Mouse (Mus musculus) liver, embryonic 13.5 days (tissue): ENCODE measurements around the gene Tldc1. TPM values are rescaled to one million over a fixed set of nuclear protein-coding genes. Genes with fewer than 3 reads are reported as not detected.

ENCODE experiments used
- ATAC-seq: fragments of 200-750 bp; cut with Nextera tagmentation; 2 replicates; pipeline ENCODE4 v1.8.0; 2017; ENCODE audit warnings: low read depth, mild to moderate bottlenecking, moderate number of reproducible peaks, moderate library complexity
- DNase-seq: peaks from one replicate; pipeline ENCODE4 v3.0.0; 2022
- H3K27ac ChIP-seq: fragments of 300-500 bp; sonication (generic); 2 replicates; pipeline ENCODE4 v1.5.1; 2015; ENCODE audit warnings: moderate library complexity, mild to moderate bottlenecking, inconsistent platforms
- H3K27me3 ChIP-seq: fragments of 300-500 bp; sonication (generic); 2 replicates; pipeline ENCODE4 v1.6.1; 2015; ENCODE audit warnings: mild to moderate bottlenecking, inconsistent platforms
- H3K36me3 ChIP-seq: fragments of 300-500 bp; sonication (generic); 2 replicates; pipeline ENCODE4 v1.6.1; 2015; ENCODE audit warnings: mild to moderate bottlenecking, inconsistent platforms
- H3K4me1 ChIP-seq: fragments of 300-500 bp; sonication (generic); replicated peaks from 2 replicates; pipeline ENCODE4 v1.6.1; 2015; ENCODE audit warnings: inconsistent platforms
- H3K4me2 ChIP-seq: fragments of 300-500 bp; sonication (generic); 2 replicates; pipeline ENCODE4 v1.6.1; 2015; ENCODE audit warnings: inconsistent platforms, mild to moderate bottlenecking, moderate library complexity
- H3K4me3 ChIP-seq: fragments of 300-500 bp; sonication (generic); replicated peaks from 2 replicates; pipeline ENCODE4 v1.5.1; 2015; ENCODE audit warnings: mild to moderate bottlenecking, inconsistent platforms
- H3K9ac ChIP-seq: fragments of 300-500 bp; sonication (generic); 2 replicates; pipeline ENCODE4 v1.6.1; 2015; ENCODE audit warnings: mild to moderate bottlenecking, inconsistent platforms
- H3K9me3 ChIP-seq: fragments of 300-500 bp; sonication (generic); replicated peaks from 2 replicates; pipeline ENCODE4 v1.6.1; 2016; ENCODE audit warnings: inconsistent platforms
- WGBS: fragments of 180-500 bp; shearing (Covaris S2); methylation state at CpG from one replicate; pipeline ENCODE4 v1.1.7; 2015; ENCODE audit not compliant: insufficient replicate concordance; 5-methylcytosine and 5-hydroxymethylcytosine counted together
- polyA plus RNA-seq: library from polyadenylated mRNA; unstranded; fragments of >200 nt; fragmentation: Nextera tagmentation; extraction: Ambion mirVana; gene quantifications from 2 replicates; pipeline ENCODE4 v1.2.1, GENCODE M21; 2015

Gene Tldc1
- polyA plus RNA-seq, 1 experiment from 2014 or later: 4.3 TPM

DNA sequence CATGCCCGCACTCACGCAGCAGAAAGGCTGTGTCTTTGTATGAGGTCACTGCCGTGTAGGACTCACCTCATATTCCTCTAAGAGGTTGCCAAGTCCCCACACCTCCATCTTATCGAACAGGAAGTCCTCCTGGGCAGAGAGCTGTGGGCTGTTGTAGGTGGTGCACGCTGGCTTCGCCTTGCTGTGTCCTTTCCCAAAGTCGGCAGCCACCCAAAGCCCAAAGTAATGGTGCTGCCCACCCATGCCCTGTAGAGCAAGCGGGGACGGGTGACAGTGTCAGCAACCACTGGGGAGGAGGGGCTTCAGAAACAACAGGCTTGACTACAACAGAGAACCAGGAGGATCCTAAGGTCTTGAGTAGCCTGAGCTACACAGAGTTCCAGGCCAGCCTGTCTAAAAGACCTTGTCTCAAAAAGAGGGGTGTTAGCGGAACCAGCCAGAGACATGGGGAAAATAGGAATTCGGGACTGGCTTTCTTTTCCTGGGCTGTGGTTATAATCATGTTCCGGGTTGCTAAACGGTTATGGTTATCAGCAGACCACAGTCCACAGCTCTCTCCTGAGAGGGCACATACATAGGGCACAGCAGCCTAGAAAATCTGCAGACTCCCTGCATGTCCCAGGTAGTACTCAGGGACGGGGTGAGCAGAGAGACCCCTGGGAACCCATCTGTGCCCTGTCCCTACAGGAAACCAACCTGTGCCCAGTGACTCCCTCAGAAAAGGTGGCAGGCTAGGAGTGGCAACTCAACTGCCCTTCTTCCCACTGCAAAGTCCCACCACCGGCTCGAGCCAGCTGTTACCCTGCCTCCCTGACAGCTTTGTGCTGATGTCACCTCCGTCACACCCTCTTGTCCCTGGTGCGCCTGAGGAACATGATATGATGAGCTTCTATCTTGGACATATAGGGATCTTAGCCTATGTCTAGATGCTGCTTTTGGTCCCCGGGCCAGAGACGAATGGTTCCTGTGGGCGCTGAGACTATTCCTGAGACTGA, 15.7 kb downstream of the Tldc1 start:
- Histone ChIP-seq H3K4me1 (peaks cover 34% of the 10 kb centered on the region), H3K4me2 (peak overlapping the region; percentile 30; the same call in 1 of the 2 replicates), H3K36me3 (peaks cover 7% of the 10 kb centered on the region; the same call in 1 of the 2 replicates), H3K4me3 (no peak overlapping the region), H3K9me3 (no peaks in the 10 kb centered on the region), H3K27ac (no peak overlapping the region), H3K27me3 (no peaks in the 10 kb centered on the region), H3K9ac (no peak overlapping the region)
- WGBS: 43% methylated on average over 21 of the region's 21 CpGs
- peak; percentile 70 for ATAC-seq
- DNase-seq: no peak

DNA sequence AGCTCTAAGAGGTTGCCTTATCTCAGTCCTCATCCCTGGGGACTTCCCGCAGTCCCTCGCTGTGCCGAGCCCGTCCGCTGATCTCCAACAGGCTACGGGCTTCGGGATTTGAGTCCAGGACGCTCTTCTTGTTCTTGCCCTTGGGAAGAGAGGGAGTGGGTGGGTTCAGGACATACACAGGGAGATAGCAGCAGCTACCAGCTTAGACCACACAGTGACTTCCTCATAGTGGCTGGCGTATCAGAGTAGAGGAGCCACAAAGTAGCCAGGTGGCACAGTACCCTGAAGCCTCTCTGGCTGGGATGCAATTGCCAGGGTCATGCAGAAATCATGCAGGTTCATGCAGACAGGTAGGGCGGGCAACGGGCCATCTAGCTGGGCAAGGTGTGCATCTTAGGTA, 16.5 kb downstream of the Tldc1 start:
- Histone ChIP-seq H3K4me1 (peaks cover 37% of the 10 kb centered on the region), H3K9ac (no peak overlapping the region), H3K27ac (no peak overlapping the region), H3K27me3 (no peaks in the 10 kb centered on the region), H3K9me3 (no peaks in the 10 kb centered on the region), H3K4me2 (no peak overlapping the region), H3K4me3 (no peak overlapping the region), H3K36me3 (0 out of 2 replicates have a peak, but pooled peaks cover under 1% of the 10 kb centered on the region)
- 81% methylated on average over 11 of the region's 11 CpGs for WGBS
- DNase-seq: no peak
- ATAC-seq: no peak

DNA sequence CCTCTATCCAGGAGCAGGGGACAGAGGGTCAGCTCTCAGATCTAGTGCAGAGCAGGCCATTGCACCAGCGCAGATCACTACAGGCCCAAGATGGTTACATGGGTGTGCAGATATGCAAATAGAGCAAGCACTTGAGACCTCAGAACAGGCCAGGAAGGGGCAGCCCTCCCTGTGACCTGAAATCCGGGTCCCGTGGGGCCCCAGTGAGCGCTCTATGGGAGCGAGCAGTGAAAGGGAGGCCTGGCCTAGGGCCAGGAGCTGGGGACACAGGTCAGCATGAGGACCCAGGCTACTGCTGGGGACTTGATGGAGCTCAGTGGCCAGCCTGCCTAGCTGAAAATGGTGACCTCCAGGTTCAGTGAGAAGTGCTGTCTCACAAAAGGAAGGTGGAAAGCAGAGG, 21.7 kb downstream of the Tldc1 start:
- peaks cover 18% of the 10 kb centered on the region for H3K4me1 ChIP-seq
- no peak overlapping the region for H3K4me2 ChIP-seq
- H3K9me3 ChIP-seq: no peaks in the 10 kb centered on the region
- 44% methylated on average over 5 of the region's 5 CpGs for WGBS
- no peak overlapping the region for H3K27ac ChIP-seq
- H3K9ac ChIP-seq: no peak overlapping the region
- no peak overlapping the region for H3K4me3 ChIP-seq
- no peaks in the 10 kb centered on the region for H3K36me3 ChIP-seq
- H3K27me3 ChIP-seq: no peaks in the 10 kb centered on the region
- ATAC-seq (no peak), DNase-seq (no peak)

DNA sequence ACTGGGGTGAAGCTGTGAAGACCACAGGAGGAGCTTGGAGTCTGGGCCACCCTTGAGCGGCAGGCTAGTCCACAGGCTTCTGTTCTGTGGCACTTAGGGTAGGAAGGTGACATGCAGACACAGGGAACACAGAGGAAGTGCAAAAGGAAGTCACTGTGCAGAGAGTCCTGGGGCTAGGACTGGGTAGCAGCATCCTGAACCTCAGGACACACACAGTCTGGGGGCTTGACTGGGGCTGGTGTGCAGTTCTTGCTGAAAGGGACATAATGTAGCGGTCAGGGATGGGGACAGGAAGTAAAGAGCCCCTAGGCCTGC, 22.1 kb downstream of the Tldc1 start:
- Histone ChIP-seq H3K4me1 (peaks cover 18% of the 10 kb centered on the region), H3K4me3 (peak overlapping the region; percentile 45), H3K27me3 (no peaks in the 10 kb centered on the region), H3K36me3 (no peaks in the 10 kb centered on the region), H3K9me3 (no peaks in the 10 kb centered on the region), H3K4me2 (peak overlapping the region; percentile 61), H3K27ac (no peak overlapping the region), H3K9ac (no peak overlapping the region)
- DNase-seq (no peak), ATAC-seq (no peak)
- WGBS: 54% methylated on average over 2 of the region's 2 CpGs

DNA sequence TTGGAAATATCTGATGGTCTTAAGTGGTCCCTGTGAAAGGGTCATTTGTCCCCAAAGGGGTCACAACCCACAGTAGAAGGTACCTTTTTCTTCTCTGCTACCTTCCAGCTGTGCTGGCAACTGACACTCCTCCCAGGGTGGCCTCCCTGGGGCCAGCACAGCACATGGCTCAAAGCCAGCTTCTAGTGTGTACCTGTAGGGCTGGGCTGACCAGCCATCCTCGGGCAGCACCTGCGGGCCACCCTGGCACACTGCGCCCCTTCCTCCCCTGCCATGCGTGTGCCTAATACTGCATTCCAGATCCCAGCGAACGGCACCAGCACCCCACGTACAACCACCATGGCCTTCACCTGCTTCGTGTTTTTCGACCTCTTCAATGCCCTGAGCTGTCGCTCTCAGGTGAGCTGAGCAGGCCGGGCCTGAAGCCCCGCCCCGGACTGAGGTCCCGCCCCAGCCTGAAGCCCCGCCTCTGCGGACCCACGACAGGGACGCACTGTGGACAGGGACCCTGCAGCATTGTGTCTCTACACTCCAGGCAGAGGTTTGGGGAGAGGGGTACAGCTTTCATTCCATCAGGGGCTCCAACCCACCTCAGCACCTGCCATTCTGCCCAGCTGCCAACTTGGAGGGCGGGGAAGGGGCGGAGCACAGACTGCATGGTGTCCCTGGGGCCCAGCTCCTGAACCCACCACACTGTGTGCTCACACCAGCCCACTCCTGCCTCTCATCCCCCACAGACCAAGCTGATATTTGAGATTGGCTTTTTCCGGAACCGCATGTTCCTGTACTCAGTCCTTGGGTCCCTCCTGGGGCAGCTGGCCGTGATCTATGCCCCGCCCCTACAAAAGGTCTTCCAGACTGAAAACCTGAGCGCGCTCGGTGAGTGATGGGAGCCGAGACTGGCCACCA, 22.7 kb downstream of the Tldc1 start:
- 17% methylated on average over 28 of the region's 28 CpGs for WGBS
- no peaks in the 10 kb centered on the region for H3K27me3 ChIP-seq
- DNase-seq (no peak), ATAC-seq (peak; percentile 42; the same call in 1 of the 2 replicates)
- H3K4me3 ChIP-seq: peak overlapping the region; percentile 45
- H3K36me3 ChIP-seq: no peaks in the 10 kb centered on the region
- no peak overlapping the region for H3K27ac ChIP-seq
- H3K9ac ChIP-seq: no peak overlapping the region
- no peaks in the 10 kb centered on the region for H3K9me3 ChIP-seq
- H3K4me2 ChIP-seq: peak overlapping the region; percentile 61
- peaks cover 18% of the 10 kb centered on the region for H3K4me1 ChIP-seq

DNA sequence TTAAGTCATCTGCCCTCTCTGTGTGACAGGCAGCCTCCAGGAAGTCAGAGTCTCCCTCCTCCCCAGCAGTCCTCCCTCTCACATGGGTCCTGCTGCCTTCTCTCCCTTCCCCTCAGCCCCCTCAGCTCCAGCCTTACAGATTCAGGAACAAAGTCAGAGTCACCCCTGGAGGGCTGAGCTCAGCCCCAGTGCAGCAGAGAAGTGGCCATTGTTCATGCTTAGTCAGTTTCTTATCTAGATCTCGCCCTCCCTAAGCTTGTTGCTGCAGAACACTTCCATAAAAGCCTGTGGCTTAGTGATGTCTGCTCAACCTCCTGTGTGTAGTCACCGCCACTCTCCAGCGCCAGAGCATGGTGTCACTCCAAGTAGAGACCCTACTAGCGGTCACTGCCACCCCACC, 33.6 kb downstream of the Tldc1 start:
- Histone ChIP-seq H3K9ac (no peak overlapping the region), H3K4me1 (no peaks in the 10 kb centered on the region), H3K27me3 (no peaks in the 10 kb centered on the region), H3K27ac (no peak overlapping the region), H3K4me3 (no peak overlapping the region), H3K4me2 (no peak overlapping the region), H3K9me3 (no peaks in the 10 kb centered on the region), H3K36me3 (no peaks in the 10 kb centered on the region)
- WGBS: 53% methylated on average over 4 of the region's 4 CpGs
- ATAC-seq (no peak), DNase-seq (no peak)

DNA sequence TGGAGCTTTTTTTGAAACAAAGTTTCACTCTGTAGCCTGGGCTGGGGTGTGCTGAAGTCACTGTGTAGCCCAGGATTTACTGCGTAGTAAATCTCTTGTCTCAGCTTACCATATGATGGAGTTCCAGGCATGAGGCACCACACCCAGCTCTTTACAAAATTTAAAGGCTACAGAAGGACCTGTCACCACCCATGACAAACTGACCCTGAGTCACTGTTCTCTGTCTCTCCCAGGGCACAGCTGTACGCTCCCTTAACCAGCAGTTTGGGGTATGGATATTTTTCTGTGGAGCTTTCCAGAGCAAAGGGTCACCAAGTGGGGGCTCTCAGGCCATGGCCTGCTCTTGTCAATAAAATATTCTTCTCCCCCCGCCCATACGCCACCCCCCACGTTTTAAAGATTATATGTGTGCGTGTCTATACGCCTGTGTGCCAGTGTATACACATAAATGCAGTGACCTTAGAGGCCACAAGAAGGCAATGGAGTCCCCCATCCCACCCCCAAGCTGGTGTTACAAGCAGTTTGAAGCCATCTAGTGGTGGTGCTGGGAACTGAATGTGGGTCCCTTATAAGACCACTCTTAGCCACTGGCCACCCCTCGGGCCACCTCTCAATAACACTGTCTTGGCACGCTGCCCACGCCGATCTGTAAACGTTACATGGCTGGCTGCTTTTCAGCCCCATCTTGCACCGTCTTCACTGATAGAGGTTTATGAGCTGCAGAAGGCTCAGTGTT, 34.8 kb downstream of the Tldc1 start:
- DNase-seq: no peak

DNA sequence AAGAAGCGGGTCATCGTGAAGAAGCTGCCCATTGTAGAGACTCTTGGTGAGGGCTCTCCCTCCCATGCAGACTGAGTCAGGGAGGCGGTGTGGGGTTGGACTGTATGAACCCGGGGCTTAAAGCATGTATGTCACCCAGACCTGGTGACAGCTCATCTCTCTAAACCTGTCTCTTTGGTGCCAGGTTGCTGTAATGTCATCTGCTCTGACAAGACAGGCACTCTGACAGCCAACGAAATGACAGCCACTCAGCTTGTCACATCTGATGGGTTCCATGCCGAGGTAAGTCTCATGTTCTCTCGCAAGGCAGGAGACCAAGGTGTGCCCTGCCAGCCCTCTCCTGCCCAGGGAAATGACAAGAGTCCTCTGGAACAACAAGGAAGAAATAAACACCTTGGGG, 35.8 kb downstream of the Tldc1 start:
- Histone ChIP-seq H3K4me3 (no peak overlapping the region), H3K27ac (no peak overlapping the region), H3K36me3 (no peaks in the 10 kb centered on the region), H3K4me1 (peaks cover 17% of the 10 kb centered on the region), H3K9me3 (no peaks in the 10 kb centered on the region), H3K27me3 (no peaks in the 10 kb centered on the region), H3K4me2 (no peak overlapping the region), H3K9ac (no peak overlapping the region)
- 71% methylated on average over 7 of the region's 7 CpGs for WGBS
- ATAC-seq: no peak
- DNase-seq: no peak

More for the DNA sequence above, 34.8 kb downstream of the Tldc1 start:
- peaks cover 10% of the 10 kb centered on the region for H3K4me1 ChIP-seq
- no peak overlapping the region for H3K27ac ChIP-seq
- no peak for ATAC-seq
- no peak overlapping the region for H3K4me2 ChIP-seq
- no peak overlapping the region for H3K9ac ChIP-seq
- no peak overlapping the region for H3K4me3 ChIP-seq
- 46% methylated on average over 13 of the region's 13 CpGs for WGBS
- no peaks in the 10 kb centered on the region for H3K27me3 ChIP-seq
- no peaks in the 10 kb centered on the region for H3K9me3 ChIP-seq
- H3K36me3 ChIP-seq: no peaks in the 10 kb centered on the region

DNA sequence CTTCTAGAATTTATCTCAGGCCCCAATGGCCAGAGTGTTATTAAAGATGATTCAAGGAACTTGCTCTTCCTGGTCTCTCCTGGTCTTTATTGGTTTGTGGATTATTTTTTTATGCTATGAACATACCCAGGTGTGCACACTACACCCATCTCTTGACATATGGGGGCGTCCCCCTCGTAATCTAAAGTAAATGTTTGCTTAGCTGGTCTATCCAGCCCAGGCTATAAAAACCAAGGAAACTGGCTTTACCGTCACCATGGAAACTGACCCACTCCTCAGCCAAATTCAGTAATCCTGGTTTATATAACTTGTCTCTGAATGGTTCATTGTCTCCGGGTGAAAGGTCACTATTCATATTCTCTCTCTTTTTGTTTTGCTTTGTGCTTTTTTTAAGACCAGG, 37.6 kb downstream of the Tldc1 start:
- 54% methylated on average over 4 of the region's 4 CpGs for WGBS
- Histone ChIP-seq H3K4me3 (no peak overlapping the region), H3K27me3 (no peaks in the 10 kb centered on the region), H3K9ac (no peak overlapping the region), H3K9me3 (no peaks in the 10 kb centered on the region), H3K36me3 (no peaks in the 10 kb centered on the region), H3K27ac (no peak overlapping the region), H3K4me1 (peaks cover 17% of the 10 kb centered on the region), H3K4me2 (no peak overlapping the region)
- DNase-seq: no peak
- no peak for ATAC-seq

DNA sequence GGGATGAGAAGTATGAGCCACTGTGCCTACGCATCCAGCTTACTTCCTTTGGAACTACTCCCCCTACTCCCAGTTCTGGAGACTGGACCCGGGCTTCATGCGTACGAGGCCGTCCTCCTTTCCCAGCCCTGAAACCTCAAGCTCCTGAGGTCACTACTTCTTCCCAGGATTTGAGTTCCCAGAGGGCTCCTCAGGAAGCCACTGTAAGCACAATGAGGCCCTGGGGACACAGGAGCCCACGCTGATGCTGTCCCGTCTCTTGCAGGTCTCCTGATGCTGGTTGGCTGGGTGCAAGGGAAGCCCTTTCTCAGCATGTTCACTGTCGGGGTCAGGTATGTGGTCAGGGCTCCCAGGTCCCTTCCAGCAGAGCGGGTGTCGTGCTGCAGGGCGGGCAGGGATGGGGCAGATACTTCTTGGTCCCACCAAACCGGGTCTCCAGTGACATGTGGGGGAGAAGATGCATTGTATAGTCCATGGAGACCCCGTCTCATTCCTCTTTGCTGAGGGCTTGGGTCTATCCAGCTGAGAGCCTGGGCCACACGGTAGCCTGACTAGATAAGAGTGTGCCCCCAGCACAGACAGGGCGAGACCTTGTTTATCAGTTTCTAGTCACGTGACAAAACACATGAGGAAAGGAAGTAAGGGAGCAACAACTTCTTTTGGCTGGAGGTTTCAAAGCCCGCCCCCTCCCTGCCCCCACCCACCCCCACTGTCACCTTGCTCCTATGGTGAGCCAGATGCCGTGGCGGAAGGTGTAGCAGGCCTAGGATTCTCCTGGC, 39.9 kb downstream of the Tldc1 start:
- Histone ChIP-seq H3K27me3 (no peaks in the 10 kb centered on the region), H3K9ac (no peak overlapping the region), H3K9me3 (no peaks in the 10 kb centered on the region), H3K4me3 (no peak overlapping the region), H3K4me1 (peaks cover 17% of the 10 kb centered on the region), H3K27ac (0 out of 2 replicates have a peak overlapping the region, but pooled peaks have one; percentile 14), H3K4me2 (no peak overlapping the region), H3K36me3 (no peaks in the 10 kb centered on the region)
- 52% methylated on average over 19 of the region's 19 CpGs for WGBS
- ATAC-seq (peak; percentile 67), DNase-seq (no peak)
